Mouse (Mus musculus): ENCODE data around the gene Sf3b1. TPM values are rescaled to one million over a fixed set of nuclear protein-coding genes. Genes with fewer than 3 reads are reported as not detected.

The Sf3b1 gene
- polyA plus RNA-seq, 1 experiment from 2014 or later: 251 TPM

Other genes starting within 250 kb of the Sf3b1 start
- gene Ankrd44, start 101.1 kb downstream of the Sf3b1 start, polyA plus RNA-seq (2015; fragmentation: Nextera tagmentation; extraction: Ambion mirVana): 19.5 TPM in 2 replicates
- 27.0 and 28.9 TPM in 2 replicates for gene Coq10b, start 25.3 kb upstream of the Sf3b1 start, polyA plus RNA-seq (2015; fragmentation: Nextera tagmentation; extraction: Ambion mirVana)
- gene Hspe1, start 60.7 kb upstream of the Sf3b1 start, polyA plus RNA-seq (2015; fragmentation: Nextera tagmentation; extraction: Ambion mirVana): 223 and 242 TPM in 2 replicates
- 284 and 285 TPM in 2 replicates for gene Hspd1, start 60.8 kb upstream of the Sf3b1 start, polyA plus RNA-seq (2015; fragmentation: Nextera tagmentation; extraction: Ambion mirVana)
- gene Mob4, start 103.8 kb upstream of the Sf3b1 start, polyA plus RNA-seq (2015; fragmentation: Nextera tagmentation; extraction: Ambion mirVana): 158 and 160 TPM in 2 replicates
- gene Rftn2, start 199.3 kb upstream of the Sf3b1 start, polyA plus RNA-seq (2015; fragmentation: Nextera tagmentation; extraction: Ambion mirVana): 13.0 and 15.5 TPM in 2 replicates
- 3.5 and 3.7 TPM in 2 replicates for gene Mars2, start 209.7 kb upstream of the Sf3b1 start, polyA plus RNA-seq (2015; fragmentation: Nextera tagmentation; extraction: Ambion mirVana)